Mouse (Mus musculus) stomach, embryonic 15.5 days (tissue): ENCODE measurements around the gene Mettl26. TPM values are rescaled to one million over a fixed set of nuclear protein-coding genes. Genes with fewer than 3 reads are reported as not detected.

Experiments used
- ATAC-seq: fragments of 200-750 bp; cut with Nextera tagmentation; 2 replicates; pipeline ENCODE4 v1.8.0; 2017; ENCODE audit warnings: low read depth, moderate number of reproducible peaks, moderate TSS enrichment; ENCODE audit not compliant: insufficient read depth, low FRiP score
- H3K27ac ChIP-seq: fragments of 300-500 bp; sonication (generic); 2 replicates; pipeline ENCODE4 v1.5.1; 2015; ENCODE audit warnings: mild to moderate bottlenecking, inconsistent platforms
- H3K27me3 ChIP-seq: fragments of 300-500 bp; sonication (generic); replicated peaks from 2 replicates; pipeline ENCODE4 v1.6.1; 2015; ENCODE audit warnings: inconsistent platforms
- H3K36me3 ChIP-seq: fragments of 300-500 bp; sonication (generic); 2 replicates; pipeline ENCODE4 v1.6.1; 2015; ENCODE audit warnings: inconsistent platforms
- H3K4me1 ChIP-seq: fragments of 300-500 bp; sonication (generic); 2 replicates; pipeline ENCODE4 v1.6.1; 2015; ENCODE audit warnings: inconsistent platforms
- H3K4me2 ChIP-seq: fragments of 300-500 bp; sonication (generic); 2 replicates; pipeline ENCODE4 v1.6.1; 2015; ENCODE audit warnings: mild to moderate bottlenecking, inconsistent platforms
- H3K4me3 ChIP-seq: fragments of 300-500 bp; sonication (generic); replicated peaks from 2 replicates; pipeline ENCODE4 v1.5.1; 2015; ENCODE audit warnings: inconsistent platforms
- H3K9ac ChIP-seq: fragments of 300-500 bp; sonication (generic); 2 replicates; pipeline ENCODE4 v1.6.1; 2015; ENCODE audit warnings: inconsistent platforms
- H3K9me3 ChIP-seq: fragments of 300-500 bp; sonication (generic); 2 replicates; pipeline ENCODE4 v1.6.1; 2016; ENCODE audit warnings: inconsistent platforms
- WGBS: fragments of 180-500 bp; shearing (Covaris S2); methylation state at CpG from one replicate; pipeline ENCODE4 v1.1.7; 2015; 5-methylcytosine and 5-hydroxymethylcytosine counted together
- polyA plus RNA-seq: library from polyadenylated mRNA; unstranded; fragments of >200 nt; fragmentation: Nextera tagmentation; extraction: Ambion mirVana; gene quantifications from 2 replicates; pipeline ENCODE4 v1.2.1, GENCODE M21; 2015

The Mettl26 gene
- polyA plus RNA-seq, 1 experiment from 2014 or later = 68.3 TPM

DNA sequence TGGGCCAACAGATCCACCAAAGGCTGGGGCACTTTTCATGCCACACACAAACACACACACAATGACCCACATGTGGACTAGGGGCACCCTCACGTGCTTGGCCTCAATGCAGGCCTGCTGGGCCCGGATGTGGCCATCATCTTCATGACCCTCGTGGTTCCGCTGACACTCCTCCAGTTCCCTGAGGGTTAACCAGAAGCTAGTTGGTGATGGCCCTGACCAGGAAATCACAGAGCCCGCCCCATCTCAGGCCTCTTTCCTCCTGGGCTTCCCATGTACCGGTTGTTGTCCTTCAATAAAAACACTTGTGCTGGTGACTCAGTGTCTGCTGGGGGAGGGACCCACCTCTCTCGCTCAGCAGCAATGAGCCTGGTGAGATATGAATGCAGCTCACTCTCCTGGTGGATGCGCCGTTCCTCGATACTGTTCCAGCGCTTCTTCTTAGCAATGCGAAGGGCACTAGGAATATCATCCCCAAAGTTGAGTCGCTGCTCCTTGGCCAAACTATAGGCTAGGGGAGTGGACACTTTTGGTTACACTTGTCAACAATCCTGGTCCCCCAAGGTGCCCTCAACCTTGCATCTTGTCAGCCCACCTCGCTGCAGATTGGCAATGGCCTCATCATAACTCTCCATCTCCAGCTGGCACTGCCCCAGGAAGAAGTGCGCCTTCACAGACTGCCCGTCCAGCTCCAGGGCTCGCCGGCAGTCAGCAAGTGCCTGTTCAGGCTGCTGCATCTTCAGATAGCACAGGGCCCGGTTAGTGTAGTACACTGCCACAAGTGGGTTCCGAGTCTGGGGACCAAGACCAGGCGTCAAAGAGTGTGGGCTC lies 43.2 kb upstream of the Mettl26 start:
- H3K4me1 ChIP-seq = peaks cover 71% of the 10 kb centered on the region
- H3K36me3 ChIP-seq = peaks cover 19% of the 10 kb centered on the region
- peak overlapping the region; percentile 97 for H3K27ac ChIP-seq
- H3K4me3 ChIP-seq = peak overlapping the region; percentile 89
- WGBS = 49% methylated on average over 21 of the region's 21 CpGs
- H3K27me3 ChIP-seq = no peaks in the 10 kb centered on the region
- peak overlapping the region; percentile 95 for H3K4me2 ChIP-seq
- peak overlapping the region; percentile 94 for H3K9ac ChIP-seq
- ATAC-seq = no peak
- H3K9me3 ChIP-seq = no peaks in the 10 kb centered on the region

DNA sequence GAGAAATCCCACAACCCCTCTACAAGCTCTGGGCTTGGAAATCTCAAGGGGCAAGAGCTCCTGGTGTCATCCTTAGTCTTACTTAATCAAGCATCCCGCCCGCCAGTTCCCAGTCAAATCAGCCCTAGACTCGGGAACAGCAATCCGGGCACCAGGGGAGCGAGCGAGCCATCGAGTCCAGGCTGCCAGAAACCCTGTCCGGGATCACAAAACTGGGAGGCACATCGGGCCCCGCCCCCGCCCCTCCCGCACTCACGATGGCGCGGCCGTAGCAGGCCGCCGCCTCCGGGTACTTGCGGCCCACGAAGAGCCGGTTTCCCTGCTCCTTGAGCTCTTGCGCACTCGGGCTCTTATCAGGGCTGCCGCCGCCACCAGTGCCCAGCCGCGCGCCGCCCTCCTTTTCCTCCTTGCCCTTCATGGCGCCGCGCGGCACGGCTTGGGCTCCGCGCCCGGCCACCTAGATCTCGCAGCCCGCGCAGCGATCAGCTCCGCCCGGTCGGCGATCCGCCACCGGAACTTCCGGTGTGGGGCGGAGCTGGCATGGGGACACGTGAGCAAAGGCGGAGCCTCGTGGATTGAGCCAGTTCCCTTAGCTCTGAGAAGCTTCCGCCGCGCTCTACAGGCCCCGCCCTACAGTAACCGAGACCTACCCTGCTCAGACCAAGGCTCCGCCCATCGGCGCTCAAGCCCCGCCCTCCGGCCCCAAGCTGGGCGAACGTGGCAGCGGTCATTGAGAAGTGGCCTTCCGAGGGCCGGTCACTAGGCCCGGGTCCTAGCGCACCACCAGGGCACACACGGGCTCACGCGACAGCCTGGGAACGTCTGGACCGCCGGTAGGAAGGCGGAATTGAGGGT lies 42.2 kb upstream of the Mettl26 start:
- H3K4me3 ChIP-seq = peak overlapping the region; percentile 89
- H3K4me1 ChIP-seq = peaks cover 78% of the 10 kb centered on the region
- peak overlapping the region; percentile 94 for H3K9ac ChIP-seq
- under 1% methylated on average over 77 of the region's 77 CpGs for WGBS
- H3K36me3 ChIP-seq = peaks cover 14% of the 10 kb centered on the region
- peak overlapping the region; percentile 95 for H3K4me2 ChIP-seq
- H3K9me3 ChIP-seq = no peaks in the 10 kb centered on the region
- ATAC-seq = peak; percentile 89
- H3K27me3 ChIP-seq = no peaks in the 10 kb centered on the region
- H3K27ac ChIP-seq = peak overlapping the region; percentile 97

DNA sequence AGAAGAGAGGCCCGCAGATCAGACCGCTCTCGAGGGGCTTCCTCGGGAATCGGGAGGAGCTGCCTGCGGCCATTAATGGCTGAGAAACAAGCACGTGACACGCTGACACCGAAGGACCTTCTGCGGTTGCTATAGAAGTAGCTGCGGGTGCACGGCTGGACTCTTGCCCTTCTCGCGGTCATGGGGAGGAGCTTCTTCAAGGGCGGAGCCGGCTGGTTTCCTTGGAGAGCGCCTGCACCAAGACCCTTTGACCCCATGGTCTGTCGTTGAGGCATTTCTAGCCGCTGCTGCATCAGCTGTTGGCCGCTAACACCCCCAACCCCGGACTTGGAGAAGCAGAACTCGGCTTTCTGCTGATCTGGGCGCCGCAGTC lies 41.6 kb upstream of the Mettl26 start, which contains the start of gene Stub1:
Gene Stub1 (minus strand): TSS at position 114 of the 373 bp plus-strand sequence.
- Histone ChIP-seq H3K4me3 (peak within 1 kb of the TSS; percentile 89), H3K9ac (peak within 1 kb of the TSS; percentile 94), H3K36me3 (peaks cover 13% of the 10 kb centered on the region), H3K27ac (peak within 1 kb of the TSS; percentile 97), H3K4me1 (peaks cover 74% of the 10 kb centered on the region), H3K4me2 (peak within 1 kb of the TSS; percentile 95), H3K9me3 (no peaks in the 10 kb centered on the region), H3K27me3 (no peaks in the 10 kb centered on the region)
- 0% methylated on average over 24 of the region's 24 CpGs for WGBS
- ATAC-seq = peak; percentile 61

DNA sequence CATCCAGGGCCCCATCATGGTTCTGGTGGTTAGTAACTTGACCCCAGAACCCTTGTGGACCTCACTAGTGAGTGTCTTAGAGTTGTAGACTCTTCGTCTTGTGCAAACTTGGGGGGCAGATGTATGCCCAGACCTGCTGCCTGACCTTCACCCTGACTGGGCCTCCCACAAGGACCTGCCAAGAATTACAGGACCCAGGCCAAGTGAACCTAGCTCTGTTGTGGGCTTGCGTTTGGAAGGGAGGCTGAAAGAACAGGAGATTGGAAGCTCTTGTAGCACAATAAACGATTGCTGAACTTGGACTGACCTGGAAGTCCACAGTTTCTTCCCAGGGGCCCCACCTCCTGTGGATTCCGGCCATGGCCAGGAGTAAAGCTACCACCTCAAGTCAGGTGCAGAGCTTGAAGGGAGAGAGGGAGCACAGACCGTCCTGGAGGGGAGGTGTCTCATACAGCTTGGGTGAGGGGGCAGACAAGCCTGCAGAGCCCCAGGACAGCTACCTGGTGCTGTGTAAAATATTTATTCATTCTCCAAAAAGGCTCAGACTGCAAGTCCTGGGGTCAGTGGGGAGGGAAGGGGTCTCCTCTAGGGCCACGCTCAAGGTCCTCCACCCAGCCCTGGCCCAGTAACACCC lies 40.8 kb upstream of the Mettl26 start:
- H3K9ac ChIP-seq = peak overlapping the region; percentile 70
- peaks cover 73% of the 10 kb centered on the region for H3K4me1 ChIP-seq
- H3K27me3 ChIP-seq = no peaks in the 10 kb centered on the region
- WGBS = 15% methylated on average over 6 of the region's 6 CpGs
- H3K36me3 ChIP-seq = peaks cover 17% of the 10 kb centered on the region
- peak overlapping the region; percentile 97 for H3K27ac ChIP-seq
- H3K9me3 ChIP-seq = no peaks in the 10 kb centered on the region
- peak overlapping the region; percentile 89 for H3K4me3 ChIP-seq
- no peak for ATAC-seq
- H3K4me2 ChIP-seq = peak overlapping the region; percentile 81

DNA sequence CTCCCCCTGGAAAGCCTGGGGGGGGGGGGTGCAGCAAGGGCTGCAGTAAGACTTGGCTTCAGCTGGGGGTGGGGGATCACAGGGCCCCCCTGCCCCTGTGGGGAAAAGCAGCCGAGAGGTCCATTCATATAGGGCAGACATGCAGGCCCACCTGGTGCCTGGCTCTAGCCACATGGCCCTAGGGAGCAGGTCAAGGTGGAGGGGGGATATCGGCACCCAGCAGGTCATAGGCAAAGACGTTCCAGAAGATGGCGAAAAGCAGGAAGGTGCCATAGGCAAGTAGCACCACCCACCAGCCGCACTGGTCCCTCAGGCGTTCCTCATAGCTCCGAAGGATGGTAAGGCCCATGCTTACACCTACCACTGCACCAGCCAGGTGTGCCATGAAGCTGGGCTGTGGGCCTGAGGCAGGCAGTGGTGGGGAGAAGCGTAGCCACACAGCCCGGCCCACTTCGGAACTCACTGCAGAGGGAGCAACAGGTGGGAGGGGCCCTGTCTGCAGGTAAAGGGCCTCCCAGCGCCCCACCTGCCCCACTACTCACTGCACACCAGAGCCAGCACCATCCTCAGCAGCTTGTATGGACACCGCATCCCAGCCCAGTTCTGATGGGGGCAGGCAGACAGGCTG lies 40.2 kb upstream of the Mettl26 start:
- no peaks in the 10 kb centered on the region for H3K27me3 ChIP-seq
- no peak overlapping the region for H3K27ac ChIP-seq
- H3K4me2 ChIP-seq = peak overlapping the region; percentile 81
- H3K4me3 ChIP-seq = peak overlapping the region; percentile 89
- H3K9me3 ChIP-seq = no peaks in the 10 kb centered on the region
- ATAC-seq = no peak
- peak overlapping the region; percentile 70; the same call in 1 of the 2 replicates for H3K9ac ChIP-seq
- peaks cover 67% of the 10 kb centered on the region for H3K4me1 ChIP-seq
- 82% methylated on average over 12 of the region's 12 CpGs for WGBS
- peaks cover 23% of the 10 kb centered on the region for H3K36me3 ChIP-seq

DNA sequence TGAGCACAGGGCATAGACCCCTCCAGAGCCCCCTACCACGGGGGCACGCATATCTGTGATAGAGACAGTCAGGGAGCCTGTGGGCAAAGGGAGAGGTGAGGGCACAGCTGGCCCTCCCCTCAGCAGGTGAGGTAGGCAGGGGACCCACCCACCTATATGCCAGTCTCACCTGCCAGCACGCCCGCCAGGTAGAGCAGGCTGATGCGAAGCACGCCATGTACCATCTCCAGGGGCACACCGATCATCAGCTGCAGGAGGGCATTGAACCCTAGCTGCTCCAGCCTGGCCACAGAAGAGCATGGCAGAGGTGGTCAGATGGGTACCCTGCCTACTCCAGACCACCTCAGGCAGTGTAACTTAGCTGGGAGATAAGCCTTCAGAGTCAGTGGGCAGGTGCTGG lies 39.6 kb upstream of the Mettl26 start:
- peaks cover 27% of the 10 kb centered on the region for H3K36me3 ChIP-seq
- no peak overlapping the region for H3K9ac ChIP-seq
- H3K4me1 ChIP-seq = peaks cover 62% of the 10 kb centered on the region
- no peaks in the 10 kb centered on the region for H3K27me3 ChIP-seq
- 91% methylated on average over 7 of the region's 7 CpGs for WGBS
- H3K4me3 ChIP-seq = no peak overlapping the region
- H3K27ac ChIP-seq = peak overlapping the region; percentile 23
- H3K9me3 ChIP-seq = no peaks in the 10 kb centered on the region
- no peak for ATAC-seq
- peak overlapping the region; percentile 81 for H3K4me2 ChIP-seq

DNA sequence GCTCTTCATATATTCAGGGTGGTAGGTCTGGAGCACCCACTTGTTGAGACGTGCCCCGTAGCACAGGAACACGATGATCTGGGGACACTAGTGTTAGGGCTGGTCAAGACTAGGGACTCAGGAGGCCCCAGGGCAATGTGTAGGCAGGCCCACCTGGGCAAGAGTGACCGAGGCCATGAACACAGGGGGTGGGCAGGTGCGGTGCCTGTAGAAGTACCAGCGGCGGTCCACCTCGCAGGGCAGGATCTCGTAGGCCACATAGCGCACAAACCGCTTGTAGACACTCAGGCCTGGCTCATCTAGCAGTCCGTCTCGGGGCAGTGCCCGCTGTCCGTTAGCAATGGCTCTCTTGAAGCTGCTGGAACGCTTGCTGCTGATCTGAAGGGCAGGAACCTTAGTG lies 39.1 kb upstream of the Mettl26 start:
- WGBS = 90% methylated on average over 16 of the region's 16 CpGs
- Histone ChIP-seq H3K27ac (no peak overlapping the region; the same call in none of the 2 replicates), H3K4me3 (no peak overlapping the region), H3K9ac (no peak overlapping the region), H3K9me3 (no peaks in the 10 kb centered on the region), H3K4me2 (peak overlapping the region; percentile 81), H3K36me3 (peaks cover 28% of the 10 kb centered on the region), H3K4me1 (peaks cover 56% of the 10 kb centered on the region), H3K27me3 (no peaks in the 10 kb centered on the region)
- no peak for ATAC-seq

DNA sequence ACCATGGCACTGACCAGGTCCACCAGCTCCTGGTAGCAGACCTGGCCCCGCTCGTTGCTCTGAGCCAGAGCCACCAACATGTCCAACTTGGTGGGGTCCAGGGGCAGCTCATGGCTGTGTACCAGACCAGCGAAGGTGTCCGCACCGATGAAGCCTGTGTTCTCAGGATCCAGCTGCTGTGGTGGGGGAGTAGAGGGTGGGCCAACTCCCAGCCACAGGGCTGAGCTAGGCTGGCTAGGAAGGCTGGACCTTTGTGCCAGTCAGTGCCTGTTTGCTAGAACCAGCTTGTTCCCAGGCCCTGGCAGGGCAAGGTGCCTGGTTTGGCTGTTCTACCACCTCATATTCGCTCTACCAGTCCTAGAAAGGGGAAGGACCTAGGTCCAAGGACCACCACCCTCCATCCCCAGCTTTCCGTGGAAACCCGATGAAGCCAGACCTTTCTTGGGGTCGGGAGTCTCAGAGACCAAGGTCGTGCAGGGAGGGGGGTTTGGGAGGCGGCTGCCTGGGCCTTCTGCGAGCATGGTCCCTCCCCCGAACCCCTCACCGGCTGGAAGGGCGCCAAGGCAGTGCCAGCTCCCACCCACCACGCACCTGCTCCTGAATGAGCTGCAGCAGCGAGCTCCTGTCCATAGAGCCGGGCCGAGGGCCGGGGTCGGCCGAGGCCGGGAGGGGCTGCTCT lies 38.3 kb upstream of the Mettl26 start:
- peak overlapping the region; percentile 54 for H3K9ac ChIP-seq
- H3K4me2 ChIP-seq = peak overlapping the region; percentile 81
- ATAC-seq = no peak
- WGBS = 27% methylated on average over 23 of the region's 23 CpGs
- H3K9me3 ChIP-seq = no peaks in the 10 kb centered on the region
- peaks cover 50% of the 10 kb centered on the region for H3K4me1 ChIP-seq
- peaks cover 28% of the 10 kb centered on the region for H3K36me3 ChIP-seq
- H3K27me3 ChIP-seq = no peaks in the 10 kb centered on the region
- H3K27ac ChIP-seq = peak overlapping the region; percentile 48
- H3K4me3 ChIP-seq = peak overlapping the region; percentile 39

DNA sequence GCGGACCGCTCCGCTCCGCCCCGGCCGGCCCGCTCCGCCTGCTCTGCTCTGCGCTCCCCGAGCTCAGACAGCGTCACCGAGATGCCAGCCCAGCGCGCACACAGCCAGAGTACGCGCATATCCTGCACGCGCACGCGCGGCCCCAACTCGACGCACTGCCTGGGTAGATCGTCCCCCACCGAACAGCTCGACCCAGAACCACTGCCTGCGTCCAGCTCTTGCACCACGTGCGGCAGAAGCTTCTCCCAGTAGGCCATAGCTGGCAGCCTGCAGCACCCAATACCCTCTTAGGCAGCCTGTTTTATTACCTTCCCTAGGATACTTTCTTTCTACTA lies 37.8 kb upstream of the Mettl26 start, which contains the start of gene Rhbdl1:
Gene Rhbdl1 (minus strand): TSS at position 220 of the 335 bp plus-strand sequence.
- Histone ChIP-seq H3K9ac (peak within 1 kb of the TSS; percentile 54), H3K4me2 (peak within 1 kb of the TSS; percentile 81), H3K4me3 (peak within 1 kb of the TSS; percentile 39), H3K27me3 (no peaks in the 10 kb centered on the region), H3K36me3 (peaks cover 32% of the 10 kb centered on the region), H3K9me3 (no peaks in the 10 kb centered on the region), H3K4me1 (peaks cover 45% of the 10 kb centered on the region), H3K27ac (peak within 1 kb of the TSS; percentile 48)
- 2% methylated on average over 26 of the region's 29 CpGs for WGBS
- 0 out of 2 replicates have a peak, but pooled peaks have one; percentile 1 for ATAC-seq

DNA sequence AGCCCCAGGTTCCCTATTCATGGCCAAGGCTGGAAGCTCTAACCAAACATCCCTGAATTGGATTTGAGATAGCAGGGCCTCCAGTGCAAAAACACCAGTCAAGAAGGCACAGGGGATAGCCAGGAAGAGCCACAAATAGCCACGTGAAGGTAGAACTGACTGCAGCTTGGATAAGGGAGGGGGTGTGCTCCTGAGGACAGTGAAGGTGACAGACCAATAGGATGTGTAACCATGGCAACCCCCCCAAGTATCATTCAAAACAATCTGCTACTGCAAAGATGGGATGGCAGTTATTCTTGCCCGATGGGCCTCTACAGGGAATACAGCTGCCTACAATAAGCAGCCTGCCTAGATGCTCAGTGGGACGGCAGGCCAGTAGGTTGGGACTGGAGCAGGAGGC lies 37.3 kb upstream of the Mettl26 start:
- ATAC-seq = no peak
- H3K4me2 ChIP-seq = peak overlapping the region; percentile 81
- no peaks in the 10 kb centered on the region for H3K9me3 ChIP-seq
- H3K9ac ChIP-seq = no peak overlapping the region
- peaks cover 44% of the 10 kb centered on the region for H3K4me1 ChIP-seq
- H3K27me3 ChIP-seq = no peaks in the 10 kb centered on the region
- peaks cover 37% of the 10 kb centered on the region for H3K36me3 ChIP-seq
- WGBS = 52% methylated on average over 3 of the region's 3 CpGs
- H3K4me3 ChIP-seq = peak overlapping the region; percentile 39; the same call in 1 of the 2 replicates
- H3K27ac ChIP-seq = peak overlapping the region; percentile 48

DNA sequence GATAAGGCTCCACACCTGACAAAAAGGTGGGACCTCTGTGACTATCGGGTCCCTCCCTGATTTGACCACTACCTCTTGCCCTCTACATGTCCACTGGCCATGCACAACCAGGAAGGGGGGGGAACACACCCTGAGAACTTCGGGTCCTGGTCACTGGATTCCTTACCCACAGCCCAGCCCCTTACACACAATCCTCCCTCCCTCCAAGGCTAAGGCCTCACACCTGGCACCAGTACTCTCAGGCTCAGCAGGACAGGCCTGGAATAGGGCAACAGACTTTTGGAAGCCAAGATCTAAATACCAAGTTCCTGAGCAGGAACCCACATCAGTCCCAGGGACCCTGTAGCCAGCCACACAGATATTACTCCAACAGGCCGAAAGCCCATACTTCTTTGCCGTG lies 36.0 kb upstream of the Mettl26 start:
- Histone ChIP-seq H3K4me1 (peaks cover 50% of the 10 kb centered on the region), H3K9ac (no peak overlapping the region), H3K4me2 (no peak overlapping the region), H3K9me3 (no peaks in the 10 kb centered on the region), H3K4me3 (no peak overlapping the region), H3K27me3 (no peaks in the 10 kb centered on the region), H3K27ac (0 out of 2 replicates have a peak overlapping the region, but pooled peaks have one; percentile 31), H3K36me3 (peaks cover 37% of the 10 kb centered on the region)
- no peak for ATAC-seq
- WGBS = 84% methylated on average over 4 of the region's 4 CpGs
